Mouse (Mus musculus) skeletal muscle tissue, adult 2 months (tissue): ENCODE data around the gene Zmynd10.

Experiments used
- DNase-seq: peaks from one replicate; pipeline ENCODE4 v3.0.0-alpha.2; 2012; ENCODE audit warnings: low read depth, low spot score

Zmynd10 gene

GRCm38 (mm10) chr9:107540420-107540819 lies 6.7 kb upstream of the Zmynd10 start:
- DNase-seq, result no peak

DNA sequence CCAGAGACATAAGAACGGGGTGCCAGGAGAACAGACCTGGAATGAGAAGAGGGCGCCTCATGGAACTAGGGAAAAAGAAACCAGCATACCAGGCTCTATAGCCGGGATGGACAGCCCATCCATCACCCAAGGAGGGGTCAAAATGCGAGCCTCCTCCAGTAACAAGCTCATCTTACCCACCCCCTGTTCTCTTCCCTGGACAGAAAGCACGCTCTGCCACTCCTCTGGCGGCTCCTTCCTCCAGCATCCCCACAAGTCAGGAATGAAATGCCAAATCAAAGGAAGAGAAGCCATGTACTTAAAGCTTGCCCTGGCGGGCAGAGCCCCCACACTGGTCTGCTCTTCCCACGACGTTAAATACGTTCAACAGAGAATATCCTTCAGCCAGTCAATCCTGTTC lies 6.1 kb upstream of the Zmynd10 start:
- no peak for DNase-seq

- DNase-seq, result peak; percentile 89
These were observed 5.4 kb upstream of the Zmynd10 start, which contains the start of the genes Cyb561d2 and Nprl2 for GRCm38 (mm10) chr9:107541474-107542351. Gene Cyb561d2 (minus strand): TSS chr9:107542193. Gene Nprl2 (plus strand): TSS chr9:107542226.

GRCm38 (mm10) chr9:107542352-107542686 lies 4.8 kb upstream of the Zmynd10 start:
- no peak for DNase-seq

DNA sequence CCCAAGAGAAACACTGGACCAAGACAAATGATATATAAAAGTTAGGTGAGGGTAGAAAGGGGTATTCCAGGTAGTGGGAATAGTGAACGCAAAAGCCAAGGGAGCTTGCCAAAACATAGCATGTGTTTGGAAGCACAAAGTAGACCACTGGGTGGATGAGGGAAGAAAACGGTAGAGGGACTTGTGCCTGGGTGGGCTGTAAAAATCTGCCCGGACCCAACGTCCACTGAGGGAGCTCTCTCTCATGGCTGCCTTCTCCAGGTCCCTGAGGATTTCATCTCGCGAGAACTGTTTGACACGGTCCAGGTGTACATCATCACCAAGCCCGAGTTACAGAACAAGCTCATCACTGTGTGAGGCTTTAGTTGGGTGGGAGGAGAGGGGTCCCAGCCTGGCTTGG lies 4.4 kb upstream of the Zmynd10 start:
- DNase-seq, result no peak

DNA sequence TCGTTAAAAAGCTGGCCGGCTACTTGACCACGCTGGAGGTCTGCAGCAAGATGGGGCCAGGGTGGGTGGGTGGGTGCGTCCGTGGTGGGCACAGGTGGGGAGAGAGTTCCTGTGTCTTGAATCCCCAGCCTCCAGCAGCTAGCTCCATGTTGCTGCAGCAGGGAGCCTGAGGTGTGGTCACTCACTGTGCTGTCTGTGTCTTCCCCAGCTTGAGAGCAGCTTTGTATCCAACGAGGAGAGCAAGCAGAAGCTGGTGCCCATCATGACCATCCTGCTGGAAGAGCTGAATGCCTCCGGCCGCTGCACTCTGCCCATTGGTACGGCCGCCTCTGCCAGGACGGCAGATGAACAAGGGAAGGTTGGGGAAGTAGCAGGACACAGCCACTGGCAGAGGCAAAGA lies 3.8 kb upstream of the Zmynd10 start:
- no peak for DNase-seq

- no peak for DNase-seq
These were observed 2.9 kb upstream of the Zmynd10 start for GRCm38 (mm10) chr9:107544196-107544700.

- DNase-seq, result no peak
These were observed 2.4 kb upstream of the Zmynd10 start for GRCm38 (mm10) chr9:107544729-107545128.

- no peak for DNase-seq
These were observed 1.9 kb upstream of the Zmynd10 start for GRCm38 (mm10) chr9:107545199-107545598.

- no peak for DNase-seq
These were observed 1.5 kb upstream of the Zmynd10 start for GRCm38 (mm10) chr9:107545602-107546001.

DNA sequence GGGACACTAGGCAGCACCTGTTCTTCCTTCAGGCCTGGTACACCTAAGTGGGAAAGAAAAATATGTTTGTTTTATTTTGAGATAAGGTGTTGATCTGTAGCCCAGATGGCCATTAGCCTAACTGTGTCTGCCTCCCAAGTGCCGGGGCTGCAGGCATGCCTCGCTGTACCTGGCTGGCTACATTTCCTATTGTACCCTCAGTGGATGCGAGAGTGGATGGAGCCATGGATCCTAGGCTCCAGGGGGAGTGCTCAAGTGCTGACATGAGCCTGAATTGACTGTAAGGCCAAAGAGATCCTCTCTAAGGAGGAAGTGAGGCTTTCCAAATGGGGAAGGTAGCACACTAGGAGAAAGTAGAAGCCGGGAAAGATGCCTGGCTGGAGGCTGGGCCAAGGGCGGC lies 859 bp downstream of the Zmynd10 start:
- DNase-seq, result no peak

DNA sequence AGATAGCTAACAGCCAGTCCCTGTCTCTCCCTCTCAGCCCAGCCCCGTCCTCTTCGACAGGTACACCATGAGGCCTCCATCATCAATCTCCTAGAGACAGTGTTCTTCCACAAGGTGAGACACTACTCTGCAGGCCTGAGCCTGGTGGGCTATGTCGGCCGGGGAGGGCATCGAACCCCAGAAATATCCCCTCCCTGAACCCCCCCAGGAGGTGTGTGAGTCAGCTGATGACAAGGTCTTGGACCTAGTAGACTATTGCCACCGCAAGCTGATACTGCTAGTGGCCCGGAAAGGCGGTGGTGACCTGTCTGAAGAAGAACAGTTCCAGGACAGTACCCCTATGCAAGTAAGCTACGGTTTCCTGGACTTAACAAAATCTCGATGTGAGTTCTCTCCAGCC lies 1.7 kb downstream of the Zmynd10 start:
- DNase-seq, result no peak

- no peak for DNase-seq
These were observed 2.4 kb downstream of the Zmynd10 start for GRCm38 (mm10) chr9:107549297-107550074.

DNA sequence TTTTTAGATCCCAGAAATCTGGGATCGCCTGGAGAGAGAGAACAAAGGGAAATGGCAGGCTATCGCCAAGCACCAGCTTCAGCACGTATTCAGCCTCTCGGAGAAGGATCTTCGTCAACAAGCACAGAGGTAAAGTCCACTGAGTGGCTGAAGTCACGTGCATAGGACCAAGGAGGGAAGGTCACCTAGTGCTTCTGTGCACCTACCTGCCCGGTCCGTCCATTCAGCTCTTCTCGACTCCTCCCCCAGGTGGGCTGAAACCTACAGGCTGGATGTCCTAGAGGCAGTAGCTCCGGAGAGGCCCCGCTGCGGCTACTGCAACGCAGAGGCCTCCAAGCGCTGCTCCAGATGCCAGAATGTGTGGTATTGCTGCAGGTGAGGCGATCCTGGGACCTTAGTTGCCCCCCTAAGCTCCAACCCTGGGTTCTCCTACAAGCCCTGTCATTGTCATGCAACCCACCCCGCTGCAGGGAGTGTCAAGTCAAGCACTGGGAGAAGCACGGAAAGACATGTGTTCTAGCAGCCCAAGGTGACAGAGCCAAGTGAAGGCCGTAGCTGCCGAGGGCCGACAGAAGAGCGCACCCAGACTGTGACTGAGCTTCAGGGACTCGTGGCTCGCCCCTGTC lies 3.5 kb downstream of the Zmynd10 start:
- no peak for DNase-seq

GRCm38 (mm10) chr9:107551117-107551889 lies 4.2 kb downstream of the Zmynd10 start, which contains the start of gene Rassf1:
Gene Rassf1 (plus strand): TSS chr9:107551555.
- DNase-seq, result no peak

GRCm38 (mm10) chr9:107551890-107552355 lies 4.8 kb downstream of the Zmynd10 start:
- no peak for DNase-seq

- no peak for DNase-seq
These were observed 5.7 kb downstream of the Zmynd10 start for GRCm38 (mm10) chr9:107552690-107553393.

DNA sequence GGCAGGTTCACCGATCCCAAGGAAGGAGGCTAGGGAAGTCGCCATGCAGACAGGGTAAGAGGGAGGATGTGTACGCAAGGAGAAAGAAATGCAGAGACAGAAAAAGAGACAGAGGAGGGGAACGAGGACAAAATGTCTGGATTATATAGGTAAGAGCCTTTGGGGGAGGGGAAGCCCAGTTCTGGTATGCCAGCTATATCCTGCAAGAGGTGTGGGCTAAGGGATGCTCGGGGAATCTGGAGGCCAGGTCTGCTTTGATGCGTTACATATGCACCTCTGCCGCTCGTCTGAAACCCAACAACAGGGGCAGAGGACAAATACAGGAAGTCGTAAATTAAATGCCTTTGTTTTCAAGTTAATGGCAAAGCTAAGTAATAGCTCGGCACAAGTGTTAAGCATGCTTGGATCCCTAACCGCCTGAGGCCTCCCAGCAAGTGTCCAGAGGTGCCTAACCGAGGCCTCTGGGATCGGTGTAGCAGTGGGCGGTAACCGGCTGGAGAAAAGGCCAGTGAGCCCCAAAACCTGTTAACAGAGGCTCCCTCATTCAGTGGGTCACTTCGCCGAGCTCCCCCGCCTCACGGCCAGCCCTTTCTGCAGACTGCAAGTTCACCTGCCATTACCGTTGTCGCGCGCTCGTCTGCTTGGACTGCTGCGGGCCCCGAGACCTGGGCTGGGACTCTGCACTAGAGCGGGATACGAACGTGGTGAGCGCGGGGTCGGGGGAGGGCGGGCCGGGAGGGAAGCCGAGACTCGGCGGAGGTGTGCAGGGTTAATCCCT lies 6.6 kb downstream of the Zmynd10 start:
- DNase-seq, result no peak

- DNase-seq, result peak; percentile 99
These were observed 7.3 kb downstream of the Zmynd10 start for GRCm38 (mm10) chr9:107554319-107554825.
